Mouse (Mus musculus) c-Kit-positive CD71-positive TER-119-negative erythroid progenitor cells, embryonic 14.5 days (primary cell): Measurements from ENCODE around the gene Cd200r1.
"Not testable (repeated sequence)": the region's sequence is repeated elsewhere in the genome, so short reads cannot be mapped to it uniquely, and the experiment has no call there.

ENCODE experiments used
- DNase-seq: peaks from one replicate; pipeline ENCODE4 v3.0.0-alpha.2; 2013; ENCODE audit warnings: low read depth

Cd200r1 gene

GRCm38 (mm10) chr16:44766320-44766892 is 870 bp downstream of the Cd200r1 start:
- DNase-seq, result no peak

GRCm38 (mm10) chr16:44767506-44767905 is 2.0 kb downstream of the Cd200r1 start:
- no peak for DNase-seq

GRCm38 (mm10) chr16:44767967-44768366 is 2.4 kb downstream of the Cd200r1 start:
- no peak for DNase-seq

GRCm38 (mm10) chr16:44772577-44772976 is 7.0 kb downstream of the Cd200r1 start:
- no peak for DNase-seq

- DNase-seq, result no peak
Measured at GRCm38 (mm10) chr16:44773673-44774072, 8.1 kb downstream of the Cd200r1 start.

- no peak for DNase-seq
Measured at GRCm38 (mm10) chr16:44774201-44774600, 8.7 kb downstream of the Cd200r1 start.

- DNase-seq, result peak; percentile 37
Measured at GRCm38 (mm10) chr16:44778538-44779147, 13.1 kb downstream of the Cd200r1 start.

GRCm38 (mm10) chr16:44779494-44779893 is 14.0 kb downstream of the Cd200r1 start:
- DNase-seq, result no peak

- DNase-seq, result no peak
Measured at GRCm38 (mm10) chr16:44780751-44781150, 15.2 kb downstream of the Cd200r1 start.

GRCm38 (mm10) chr16:44786934-44787333 is 21.4 kb downstream of the Cd200r1 start:
- no peak for DNase-seq

- no peak for DNase-seq
Measured at GRCm38 (mm10) chr16:44794416-44794815, 28.9 kb downstream of the Cd200r1 start.

GRCm38 (mm10) chr16:44805976-44806375 is 40.4 kb downstream of the Cd200r1 start:
- no peak for DNase-seq

- not testable (repeated sequence) for DNase-seq
Measured at GRCm38 (mm10) chr16:44810223-44810622, 44.7 kb downstream of the Cd200r1 start.

- DNase-seq, result no peak
Measured at GRCm38 (mm10) chr16:44811544-44811943, 46.0 kb downstream of the Cd200r1 start, which contains the start of gene Cd200r4. Cd200r4 (plus strand) TSS chr16:44811733.

GRCm38 (mm10) chr16:44812468-44813065 is 47.0 kb downstream of the Cd200r1 start:
- DNase-seq, result no peak

- DNase-seq, result no peak
Measured at GRCm38 (mm10) chr16:44818010-44818409, 52.5 kb downstream of the Cd200r1 start.

- DNase-seq, result no peak
Measured at GRCm38 (mm10) chr16:44820545-44820944, 55.0 kb downstream of the Cd200r1 start.

- DNase-seq, result no peak
Measured at GRCm38 (mm10) chr16:44832286-44832685, 66.8 kb downstream of the Cd200r1 start.

GRCm38 (mm10) chr16:44833189-44833588 is 67.7 kb downstream of the Cd200r1 start:
- not testable (repeated sequence) for DNase-seq
